Mouse (Mus musculus): ENCODE results near the gene Tmem232. TPM values are rescaled to one million over a fixed set of nuclear protein-coding genes. Genes with fewer than 3 reads are reported as not detected.

Tmem232 gene
- polyA plus RNA-seq, 1 experiment from 2014 or later = 1.2 TPM

DNA sequence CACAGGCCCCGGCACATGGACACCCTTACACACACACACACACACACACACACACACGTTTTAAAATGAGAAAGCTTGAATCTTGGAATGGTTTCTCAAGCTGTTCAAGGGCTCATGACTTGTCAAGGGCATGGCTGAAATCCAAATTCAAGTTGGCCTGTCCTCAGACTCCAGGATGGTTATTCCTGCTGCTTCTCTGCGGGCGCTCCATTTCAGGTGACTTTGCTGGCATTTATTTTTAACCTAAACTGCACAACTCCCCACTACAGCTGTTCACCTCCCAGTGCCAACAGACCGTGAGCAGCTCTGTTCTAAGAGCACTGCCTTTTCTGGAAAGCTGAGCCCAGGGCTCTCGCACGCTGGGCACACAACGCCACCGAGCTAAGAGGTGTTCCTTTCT is 31.3 kb upstream of the Tmem232 start:
- ATAC-seq = peak; percentile 59
- DNase-seq (ENCODE audit: low spot score) = peak; percentile 54
- no peaks in the 10 kb centered on the region for H3K4me1 ChIP-seq (ENCODE audit: insufficient read depth, low read depth, low read length)
- no peaks in the 10 kb centered on the region for H3K36me3 ChIP-seq (ENCODE audit: insufficient read depth, low read length)
- no peaks in the 10 kb centered on the region for H3K9me3 ChIP-seq (ENCODE audit: low read length)
- TF ChIP-seq CTCF (IDR thresholded peaks at IDR 0.05) = no peak
- TF ChIP-seq EP300 (IDR thresholded peaks at IDR 0.05) = no peak
- no peak overlapping the region for H3K9ac ChIP-seq (replicated peaks; ENCODE audit: low read depth)
- no peaks in the 10 kb centered on the region for H3K27me3 ChIP-seq (replicated peaks; ENCODE audit: insufficient read depth, low read length)
- no peak overlapping the region for H3K4me2 ChIP-seq (replicated peaks; ENCODE audit: low read depth, low read length)
- peak overlapping the region; percentile 43; the same call in 1 of the 2 replicates for H3K27ac ChIP-seq (ENCODE audit: low read length)
- 66% methylated on average over 9 of the region's 9 CpGs for WGBS
- H3K4me3 ChIP-seq (ENCODE audit: low read depth, low read length) = no peak overlapping the region

DNA sequence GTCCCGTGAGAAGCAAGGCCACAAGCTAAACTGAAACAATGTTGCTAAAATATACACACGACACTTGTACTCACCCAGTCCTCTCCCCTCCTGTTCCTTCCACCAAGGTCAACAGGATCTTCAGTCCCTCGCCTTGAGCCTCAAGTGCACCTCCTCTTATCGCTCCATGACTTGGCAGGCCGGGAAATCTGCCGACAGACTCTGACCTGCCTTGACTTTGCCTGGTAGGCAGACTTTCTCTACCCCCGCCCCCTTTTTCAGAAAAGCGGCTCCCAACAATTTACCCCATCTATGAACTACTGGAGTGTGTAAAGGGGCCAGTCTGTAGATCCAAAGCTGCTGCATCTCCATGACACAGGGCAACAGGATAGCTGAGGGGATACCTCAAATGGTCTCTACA is 30.9 kb upstream of the Tmem232 start:
- H3K9me3 ChIP-seq (ENCODE audit: low read length) = no peaks in the 10 kb centered on the region
- no peak overlapping the region for H3K4me3 ChIP-seq (ENCODE audit: low read depth, low read length)
- peak; percentile 69 for DNase-seq (ENCODE audit: low spot score)
- H3K27ac ChIP-seq (ENCODE audit: low read length) = peak overlapping the region; percentile 43
- H3K27me3 ChIP-seq (replicated peaks; ENCODE audit: insufficient read depth, low read length) = no peaks in the 10 kb centered on the region
- H3K36me3 ChIP-seq (ENCODE audit: insufficient read depth, low read length) = no peaks in the 10 kb centered on the region
- no peaks in the 10 kb centered on the region for H3K4me1 ChIP-seq (ENCODE audit: insufficient read depth, low read depth, low read length)
- no peak overlapping the region for H3K4me2 ChIP-seq (replicated peaks; ENCODE audit: low read depth, low read length)
- ATAC-seq = peak; percentile 85
- 43% methylated on average over 8 of the region's 8 CpGs for WGBS
- TF ChIP-seq EP300 (IDR thresholded peaks at IDR 0.05) = no peak
- TF ChIP-seq CTCF (IDR thresholded peaks at IDR 0.05) = no peak
- H3K9ac ChIP-seq (replicated peaks; ENCODE audit: low read depth) = no peak overlapping the region

DNA sequence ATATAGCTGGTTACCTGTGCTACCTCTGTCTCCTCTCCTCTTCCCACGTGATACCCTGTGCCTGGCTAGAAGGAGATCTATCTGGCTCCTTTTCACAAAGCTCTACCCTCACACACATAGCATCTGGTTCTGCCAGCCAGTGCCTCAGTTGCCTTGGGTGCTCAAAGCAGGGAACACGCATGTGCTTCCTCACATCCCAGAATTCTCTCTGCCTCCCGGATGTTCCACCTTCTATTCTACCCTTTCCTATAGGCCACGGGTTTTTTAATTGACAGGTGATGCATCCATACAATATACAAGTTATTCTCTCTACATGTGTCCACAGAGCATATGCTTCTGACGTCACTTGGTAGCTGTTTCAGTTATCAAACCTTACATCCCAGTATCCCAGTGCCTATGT is 23.6 kb upstream of the Tmem232 start:
- no peak for ATAC-seq
- Histone ChIP-seq H3K27me3 (replicated peaks; ENCODE audit: insufficient read depth, low read length) (no peaks in the 10 kb centered on the region), H3K4me3 (ENCODE audit: low read depth, low read length) (no peak overlapping the region), H3K9me3 (ENCODE audit: low read length) (no peaks in the 10 kb centered on the region), H3K27ac (ENCODE audit: low read length) (no peak overlapping the region), H3K9ac (replicated peaks; ENCODE audit: low read depth) (no peak overlapping the region), H3K36me3 (ENCODE audit: insufficient read depth, low read length) (no peaks in the 10 kb centered on the region), H3K4me1 (ENCODE audit: insufficient read depth, low read depth, low read length) (no peaks in the 10 kb centered on the region), H3K4me2 (replicated peaks; ENCODE audit: low read depth, low read length) (no peak overlapping the region)
- DNase-seq (ENCODE audit: low spot score) = no peak
- WGBS = 67% methylated on average over 5 of the region's 5 CpGs
- no peak for TF ChIP-seq EP300 (IDR thresholded peaks at IDR 0.05)

DNA sequence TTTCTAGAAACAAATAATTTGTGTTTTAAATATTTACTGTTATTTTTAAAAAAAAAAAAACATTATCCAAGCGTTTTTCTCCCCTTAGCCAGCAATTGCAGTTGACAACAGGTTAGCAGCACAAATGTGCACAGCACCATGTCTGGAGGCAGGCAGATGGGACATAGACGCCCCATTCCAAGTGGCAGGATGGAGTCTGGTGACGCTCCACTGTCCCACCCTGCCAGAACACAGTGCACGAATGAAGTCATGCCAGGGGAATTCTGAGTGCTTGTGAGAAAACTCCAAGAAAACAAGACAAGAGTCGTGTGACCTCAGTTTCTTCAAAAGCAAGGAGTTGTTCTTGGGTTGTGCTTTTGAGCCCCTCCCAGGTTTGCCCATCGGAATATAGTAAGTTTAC is 22.8 kb upstream of the Tmem232 start:
- peak; percentile 78 for ATAC-seq
- Histone ChIP-seq H3K4me1 (ENCODE audit: insufficient read depth, low read depth, low read length) (no peaks in the 10 kb centered on the region), H3K9me3 (ENCODE audit: low read length) (no peaks in the 10 kb centered on the region), H3K36me3 (ENCODE audit: insufficient read depth, low read length) (no peaks in the 10 kb centered on the region), H3K27me3 (replicated peaks; ENCODE audit: insufficient read depth, low read length) (no peaks in the 10 kb centered on the region), H3K9ac (replicated peaks; ENCODE audit: low read depth) (no peak overlapping the region), H3K27ac (ENCODE audit: low read length) (no peak overlapping the region), H3K4me3 (ENCODE audit: low read depth, low read length) (no peak overlapping the region), H3K4me2 (replicated peaks; ENCODE audit: low read depth, low read length) (no peak overlapping the region)
- peak; percentile 46 for DNase-seq (ENCODE audit: low spot score)
- WGBS = 30% methylated on average over 6 of the region's 6 CpGs
- TF ChIP-seq CTCF (IDR thresholded peaks at IDR 0.05) (no peak), EP300 (IDR thresholded peaks at IDR 0.05) (no peak; the same call in 1 of the 2 replicates)

DNA sequence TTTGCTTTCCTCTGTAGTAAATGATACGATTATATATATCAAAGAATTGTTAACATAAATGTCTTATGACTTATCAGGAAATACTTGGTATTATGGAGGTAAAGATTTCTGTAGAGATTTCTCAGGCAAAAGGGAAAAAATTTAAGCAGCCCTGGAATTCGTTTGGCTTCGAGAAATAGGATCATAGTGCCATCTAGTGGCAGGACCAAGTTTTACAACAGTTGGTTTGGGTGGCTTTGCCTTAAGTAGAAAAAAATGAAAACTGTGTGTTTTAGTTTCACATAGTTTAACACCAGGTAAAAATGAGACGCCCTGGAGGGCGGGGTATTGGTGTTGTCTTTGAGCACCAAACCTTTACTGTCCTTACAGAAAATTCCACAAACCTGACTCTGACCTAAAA is 22.2 kb upstream of the Tmem232 start:
- no peak for ATAC-seq
- WGBS = under 1% methylated on average over 5 of the region's 5 CpGs
- Histone ChIP-seq H3K9ac (replicated peaks; ENCODE audit: low read depth) (no peak overlapping the region), H3K36me3 (ENCODE audit: insufficient read depth, low read length) (no peaks in the 10 kb centered on the region), H3K4me3 (ENCODE audit: low read depth, low read length) (no peak overlapping the region), H3K4me1 (ENCODE audit: insufficient read depth, low read depth, low read length) (no peaks in the 10 kb centered on the region), H3K4me2 (replicated peaks; ENCODE audit: low read depth, low read length) (no peak overlapping the region), H3K27ac (ENCODE audit: low read length) (no peak overlapping the region), H3K27me3 (replicated peaks; ENCODE audit: insufficient read depth, low read length) (no peaks in the 10 kb centered on the region), H3K9me3 (ENCODE audit: low read length) (no peaks in the 10 kb centered on the region)
- DNase-seq (ENCODE audit: low spot score) = peak; percentile 81
- peak; percentile 48 for TF ChIP-seq EP300 (IDR thresholded peaks at IDR 0.05)
- peak; percentile 77 for TF ChIP-seq CTCF (IDR thresholded peaks at IDR 0.05)

DNA sequence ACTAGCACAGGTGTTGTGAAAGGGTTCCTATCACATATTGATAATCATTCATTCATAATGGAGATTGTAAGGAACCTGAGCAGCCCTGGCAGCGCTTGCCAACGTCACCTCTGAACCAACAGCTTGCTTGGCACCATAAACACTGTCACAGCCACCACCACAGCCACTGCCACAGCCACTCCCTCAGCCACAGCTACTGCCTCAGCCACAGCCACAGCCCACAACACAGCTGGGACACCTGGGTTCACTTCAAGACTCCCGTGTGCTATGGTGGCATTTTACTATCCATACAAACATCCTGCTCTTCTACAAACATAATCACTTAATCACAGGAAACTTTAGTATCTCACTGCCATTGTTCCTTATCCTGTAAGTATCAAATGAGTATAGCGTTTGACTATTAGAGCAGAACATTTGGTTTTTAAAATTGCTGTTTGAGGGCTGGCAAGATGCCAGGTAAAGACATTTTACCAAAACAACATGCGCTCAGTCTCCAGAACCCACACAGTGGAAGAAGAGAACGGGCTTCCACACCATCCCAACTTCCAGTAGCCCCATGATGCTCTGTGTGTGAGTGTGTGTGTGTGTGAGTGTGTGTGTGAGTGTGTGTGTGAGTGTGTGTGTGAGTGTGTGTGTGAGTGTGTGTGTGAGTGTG is 20.9 kb upstream of the Tmem232 start:
- Histone ChIP-seq H3K4me1 (ENCODE audit: insufficient read depth, low read depth, low read length) (no peaks in the 10 kb centered on the region), H3K4me3 (ENCODE audit: low read depth, low read length) (no peak overlapping the region), H3K36me3 (ENCODE audit: insufficient read depth, low read length) (no peaks in the 10 kb centered on the region), H3K4me2 (replicated peaks; ENCODE audit: low read depth, low read length) (no peak overlapping the region), H3K9me3 (ENCODE audit: low read length) (no peaks in the 10 kb centered on the region), H3K27me3 (replicated peaks; ENCODE audit: insufficient read depth, low read length) (no peaks in the 10 kb centered on the region), H3K27ac (ENCODE audit: low read length) (no peak overlapping the region), H3K9ac (replicated peaks; ENCODE audit: low read depth) (no peak overlapping the region)
- 47% methylated on average over 6 of the region's 6 CpGs for WGBS
- ATAC-seq (no peak), DNase-seq (ENCODE audit: low spot score) (no peak)
- TF ChIP-seq CTCF (IDR thresholded peaks at IDR 0.05) (no peak), EP300 (IDR thresholded peaks at IDR 0.05) (no peak)

DNA sequence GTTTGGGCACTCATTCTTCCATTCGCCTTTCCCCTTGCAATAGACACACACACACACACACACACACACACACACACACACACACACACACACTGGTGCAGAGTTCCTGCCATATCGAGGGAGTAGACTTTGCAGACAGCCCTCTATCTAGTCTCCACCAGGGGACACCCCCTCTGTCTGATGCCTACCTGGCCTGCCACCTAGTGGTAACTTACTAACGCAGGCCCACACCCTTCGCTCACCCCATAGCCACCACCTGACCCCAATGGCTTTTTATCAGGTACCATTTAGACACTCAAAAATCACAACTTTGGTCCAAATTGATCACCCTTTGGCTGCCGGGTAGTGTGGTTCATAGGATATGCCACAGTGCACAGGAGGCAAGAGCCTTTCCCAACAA is 18.7 kb upstream of the Tmem232 start:
- Histone ChIP-seq H3K4me1 (ENCODE audit: insufficient read depth, low read depth, low read length) (no peaks in the 10 kb centered on the region), H3K36me3 (ENCODE audit: insufficient read depth, low read length) (no peaks in the 10 kb centered on the region), H3K27me3 (replicated peaks; ENCODE audit: insufficient read depth, low read length) (no peaks in the 10 kb centered on the region), H3K4me2 (replicated peaks; ENCODE audit: low read depth, low read length) (no peak overlapping the region), H3K4me3 (ENCODE audit: low read depth, low read length) (no peak overlapping the region), H3K27ac (ENCODE audit: low read length) (no peak overlapping the region), H3K9me3 (ENCODE audit: low read length) (no peaks in the 10 kb centered on the region), H3K9ac (replicated peaks; ENCODE audit: low read depth) (no peak overlapping the region)
- no peak for ATAC-seq
- TF ChIP-seq CTCF (IDR thresholded peaks at IDR 0.05) = peak; percentile 70
- TF ChIP-seq EP300 (IDR thresholded peaks at IDR 0.05) = no peak
- DNase-seq (ENCODE audit: low spot score) = no peak
- 45% methylated on average over 5 of the region's 5 CpGs for WGBS

Data from lung, postnatal 0 days (tissue).